Mouse (Mus musculus) T-helper 17 cell (primary cell): Measurements from ENCODE around the gene Coq8a.

Experiments used
- in situ Hi-C, 2 experiments: fragments of 300-600 bp; cut with MboI, MseI; formaldehyde crosslinking; loops; 1 replicate in 1 of 2; 2 replicates in 1 of 2; pipeline ENCODE4 v1.15.1; 2025; ENCODE audit warnings: high pct_unique_total_duplicates in 2 of 2

The Coq8a gene

GRCm38 (mm10) chr1:180199715-180200050 is 281 bp upstream of the Coq8a start:
- in situ Hi-C loops: loop anchor here in 1 of 2 experiments (10.0 kb wide), 1 partner anchor 345 kb away; no protein-coding TSS in a partner anchor

- in situ Hi-C loops: no loop called here
Observed at GRCm38 (mm10) chr1:180197956-180198355, 1.4 kb downstream of the Coq8a start.

DNA sequence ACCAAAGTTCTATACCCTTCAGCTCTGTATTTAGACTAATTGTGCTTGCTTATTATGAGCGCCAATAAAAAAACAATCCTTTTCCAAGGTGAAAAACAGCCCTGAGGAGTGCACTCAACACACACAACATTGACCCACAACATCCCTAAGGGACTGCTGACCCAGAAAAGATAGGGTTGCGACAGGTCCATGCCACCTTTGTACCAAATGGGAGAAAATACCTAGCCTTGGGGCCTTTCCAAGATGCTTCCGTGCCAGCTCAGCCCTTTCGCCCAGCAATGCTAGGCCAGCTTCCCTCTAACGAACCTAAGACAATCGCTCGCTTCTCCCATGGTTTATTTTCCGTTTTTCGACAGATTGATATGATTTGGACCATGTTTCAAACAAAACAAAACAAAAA is 2.9 kb downstream of the Coq8a start:
- in situ Hi-C loops: no loop called here

DNA sequence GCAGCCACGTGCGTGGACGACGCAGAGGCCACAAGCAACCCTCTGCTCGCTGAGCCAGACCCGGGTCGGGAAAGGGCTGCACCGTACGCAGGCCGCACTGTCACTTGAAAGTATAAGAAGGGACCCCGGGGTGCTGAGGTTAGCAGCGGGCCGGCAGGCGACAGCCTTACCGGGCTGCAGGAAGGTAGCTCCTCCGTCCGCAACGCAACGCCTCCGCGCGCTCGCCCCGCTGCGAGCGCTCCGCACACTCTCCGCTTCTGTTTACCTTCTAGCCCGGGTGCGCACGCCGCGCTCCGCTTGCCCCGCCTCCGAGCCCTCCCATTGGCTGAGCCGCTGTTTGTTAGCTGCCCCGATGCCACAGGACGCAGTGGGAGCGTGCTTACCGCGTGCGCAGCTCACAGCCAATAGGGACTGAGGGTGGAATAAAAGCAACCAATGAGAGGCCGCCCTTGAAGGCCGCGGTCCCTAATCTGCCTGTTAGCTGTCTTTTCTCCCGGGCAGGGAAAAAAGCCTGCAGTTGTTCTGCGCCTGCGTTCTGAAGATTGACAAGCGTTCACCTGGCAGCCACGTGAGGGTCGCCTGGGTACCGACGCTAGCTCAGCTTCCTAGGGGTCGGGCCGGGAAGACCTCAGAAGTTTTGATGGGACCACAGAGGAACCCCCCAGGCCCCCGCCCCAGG is 3.6 kb downstream of the Coq8a start:
- in situ Hi-C loops: no loop called here

- in situ Hi-C loops: no loop called here
Observed at GRCm38 (mm10) chr1:180194781-180195471, 4.5 kb downstream of the Coq8a start.

- in situ Hi-C loops: no loop called here
Observed at GRCm38 (mm10) chr1:180194048-180194447, 5.4 kb downstream of the Coq8a start.

GRCm38 (mm10) chr1:180193391-180193935 is 5.9 kb downstream of the Coq8a start:
- in situ Hi-C loops: no loop called here

GRCm38 (mm10) chr1:180192866-180193265 is 6.5 kb downstream of the Coq8a start:
- in situ Hi-C loops: no loop called here

- in situ Hi-C loops: no loop called here
Observed at GRCm38 (mm10) chr1:180191651-180192220, 7.7 kb downstream of the Coq8a start.

DNA sequence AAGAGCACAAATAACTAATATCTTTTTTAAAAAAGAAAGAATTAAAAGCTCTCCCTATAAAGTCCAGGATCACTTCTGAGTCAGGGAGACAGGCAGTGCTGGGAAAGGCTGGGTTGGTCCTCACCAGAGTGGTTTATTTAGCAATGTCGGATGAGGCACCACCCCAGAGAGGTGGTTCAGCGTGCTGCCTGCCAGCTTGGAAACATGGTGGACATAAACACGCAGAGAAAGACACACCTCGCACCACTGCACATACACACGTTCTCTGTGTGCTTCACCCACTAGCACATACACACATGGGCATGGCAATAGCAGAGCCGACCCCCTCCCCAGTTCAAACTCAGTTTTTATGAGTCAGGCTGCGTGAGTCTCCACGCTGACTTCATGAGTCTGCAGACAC is 8.3 kb downstream of the Coq8a start:
- in situ Hi-C loops: no loop called here

- in situ Hi-C loops: no loop called here
Observed at GRCm38 (mm10) chr1:180188951-180189350, 10.5 kb downstream of the Coq8a start.

DNA sequence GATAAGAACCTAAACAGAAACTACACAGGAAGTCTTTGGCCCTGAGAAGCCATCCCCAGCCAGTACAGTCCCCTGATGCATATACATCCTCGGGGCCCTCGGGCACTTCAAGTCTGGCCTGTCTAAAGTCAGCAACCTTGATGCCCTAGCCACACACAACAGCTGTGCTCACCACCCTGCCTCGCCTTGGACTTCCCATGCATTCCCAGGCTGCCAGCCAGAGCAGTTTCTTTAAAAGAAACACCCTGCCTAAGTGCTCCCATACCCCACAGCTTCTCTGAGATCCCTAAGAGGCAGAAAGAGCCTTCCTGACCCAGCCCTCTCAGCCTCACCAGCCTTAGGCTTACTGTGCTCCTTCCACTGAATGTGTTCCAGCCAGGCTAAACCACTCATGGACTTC is 13.0 kb downstream of the Coq8a start:
- in situ Hi-C loops: no loop called here

DNA sequence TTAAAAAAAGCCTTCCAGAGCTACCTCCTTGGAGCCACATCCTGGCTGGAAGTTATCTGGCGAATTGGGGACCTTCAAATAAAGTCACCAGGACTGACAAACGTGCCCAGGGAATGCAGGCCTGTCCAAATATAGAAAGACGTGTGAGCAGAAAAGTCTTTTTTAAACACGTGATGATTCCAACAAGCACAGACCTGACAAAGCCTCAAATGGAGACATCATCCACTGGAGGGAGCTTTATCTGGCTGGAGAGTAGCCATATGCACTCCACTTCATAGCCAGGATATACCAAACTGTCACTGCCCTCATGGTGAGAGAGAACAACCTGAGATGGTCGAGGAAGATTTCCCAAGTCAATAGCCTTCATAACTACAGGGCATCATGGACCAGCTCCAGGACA is 13.5 kb downstream of the Coq8a start:
- in situ Hi-C loops: no loop called here

- in situ Hi-C loops: loop anchor here in 1 of 2 experiments (5.0 kb wide), 1 partner anchor 38 kb away; no protein-coding TSS in a partner anchor
Observed at GRCm38 (mm10) chr1:180184768-180185167, 14.6 kb downstream of the Coq8a start.

DNA sequence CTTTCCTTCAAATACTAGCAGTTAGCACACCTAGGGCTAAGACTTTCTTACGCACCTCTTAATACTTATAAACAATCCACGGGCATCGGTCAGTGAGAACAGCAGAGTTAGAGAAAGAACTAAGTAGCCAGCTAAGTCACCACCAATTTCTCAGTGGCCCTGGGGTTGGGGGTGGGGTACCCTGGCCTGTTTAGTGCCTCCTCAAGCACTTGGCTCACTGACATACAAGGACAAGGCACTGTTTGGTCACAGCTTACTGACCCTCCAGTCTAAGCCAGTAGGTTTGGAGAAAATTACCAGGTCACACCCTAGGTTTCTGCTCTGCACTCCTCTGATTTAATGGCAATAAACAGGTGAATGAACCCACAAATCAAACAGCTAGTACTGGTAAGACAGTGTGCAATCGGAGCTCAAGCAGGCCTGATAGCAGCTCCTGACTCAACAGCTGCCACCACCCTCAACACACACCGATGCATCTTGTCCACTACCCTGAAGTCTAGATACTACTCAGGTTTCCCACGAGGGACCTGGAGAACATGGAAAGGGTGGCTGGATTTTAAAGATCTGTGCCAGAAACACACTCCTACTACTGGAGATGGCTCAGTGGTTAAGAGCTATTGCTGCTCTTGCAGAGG is 15.8 kb downstream of the Coq8a start:
- in situ Hi-C loops: loop anchor here in 1 of 2 experiments (5.0 kb wide), 1 partner anchor 39 kb away; no protein-coding TSS in a partner anchor

DNA sequence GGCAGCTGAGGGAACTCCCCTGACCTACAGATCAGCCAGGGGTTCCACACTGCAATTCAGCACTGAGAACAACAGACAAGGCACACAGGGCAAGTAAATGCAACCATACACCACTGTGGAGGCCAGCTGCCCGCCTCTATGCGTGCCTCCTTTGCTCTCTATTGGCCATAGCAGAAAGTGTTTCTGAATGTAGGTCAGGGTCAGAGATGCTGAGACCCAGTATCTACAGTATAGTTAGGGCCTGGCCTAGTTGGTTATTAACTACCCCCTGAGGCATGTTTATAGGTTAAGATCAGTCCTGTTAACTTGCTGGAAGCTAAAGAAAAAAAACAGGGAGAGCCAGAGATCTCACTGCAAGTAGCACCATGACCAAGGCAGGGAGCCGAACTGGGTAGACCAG is 16.7 kb downstream of the Coq8a start:
- in situ Hi-C loops: loop anchor here in 1 of 2 experiments (5.0 kb wide), 1 partner anchor 40 kb away; no protein-coding TSS in a partner anchor

DNA sequence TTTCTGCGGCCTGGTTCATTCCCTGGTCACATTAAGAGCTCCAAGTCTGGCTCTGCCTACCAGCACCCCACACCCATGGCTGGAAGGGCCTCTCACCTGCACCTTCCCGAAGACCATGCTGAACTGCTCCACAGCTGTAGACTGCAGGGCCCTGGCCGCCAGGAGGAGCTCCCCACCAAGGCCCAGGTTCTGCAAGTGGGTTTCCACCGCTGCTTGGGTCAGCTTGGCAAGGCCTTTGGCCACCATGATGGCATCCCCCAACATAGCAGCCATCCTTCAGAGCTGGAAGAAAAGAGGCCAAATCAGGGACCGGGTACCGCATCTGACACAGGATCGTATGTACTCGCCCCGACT is 17.5 kb downstream of the Coq8a start:
- in situ Hi-C loops: loop anchor here in 1 of 2 experiments (5.0 kb wide), 1 partner anchor 40 kb away; no protein-coding TSS in a partner anchor

- in situ Hi-C loops: loop anchor here in 1 of 2 experiments (5.0 kb wide), 1 partner anchor 41 kb away; no protein-coding TSS in a partner anchor
Observed at GRCm38 (mm10) chr1:180181304-180181965, 18.0 kb downstream of the Coq8a start.

GRCm38 (mm10) chr1:180179840-180180239 is 19.6 kb downstream of the Coq8a start:
- in situ Hi-C loops: loop anchor here (5.0 kb wide), 2 partner anchors 37 to 42 kb away; no protein-coding TSS in a partner anchor

GRCm38 (mm10) chr1:180179100-180179499 is 20.3 kb downstream of the Coq8a start:
- in situ Hi-C loops: loop anchor here in 1 of 2 experiments (5.0 kb wide), 1 partner anchor 38 kb away; no protein-coding TSS in a partner anchor

DNA sequence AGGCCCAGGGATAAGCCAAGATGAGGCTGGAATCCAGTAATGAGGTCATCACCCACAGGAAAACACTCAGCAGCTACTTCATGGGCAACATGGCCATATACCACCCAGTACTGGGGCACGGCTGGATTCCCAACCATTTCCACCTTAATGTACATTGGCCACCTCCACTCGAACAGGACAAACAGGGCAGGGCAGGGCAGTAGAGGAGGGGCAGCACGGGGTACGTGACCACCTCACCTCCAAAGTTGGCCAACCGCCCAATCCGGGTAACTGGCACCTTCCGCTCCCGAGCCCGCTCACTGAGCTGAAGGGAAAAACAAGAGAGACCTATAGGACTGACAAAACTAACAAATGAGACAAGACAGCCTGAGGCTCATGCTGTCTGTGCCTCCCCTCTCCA is 21.1 kb downstream of the Coq8a start:
- in situ Hi-C loops: loop anchor here in 1 of 2 experiments (5.0 kb wide), 1 partner anchor 39 kb away; no protein-coding TSS in a partner anchor
